Mouse (Mus musculus): Measurements from ENCODE around the gene H1fx.

- TF ChIP-seq CEBPB (IDR thresholded peaks at IDR 0.05; ENCODE audit: insufficient read depth, poor library complexity, severe bottlenecking) (no peak), REST (IDR thresholded peaks at IDR 0.05; ENCODE audit: insufficient read depth, insufficient read length) (no peak), POLR2A (IDR thresholded peaks at IDR 0.05; ENCODE audit: insufficient read length, low read depth) (no peak), MAX (IDR thresholded peaks at IDR 0.05; ENCODE audit: low read depth) (no peak), MYOD1 (IDR thresholded peaks at IDR 0.05; ENCODE audit: control insufficient read depth in 1 of 3, insufficient read length in 2 of 3, low read depth in 2 of 3) (no peak), USF1 (IDR thresholded peaks at IDR 0.05; ENCODE audit: low read depth) (no peak), MYOG (IDR thresholded peaks at IDR 0.05; ENCODE audit: control insufficient read depth in 1 of 3, insufficient read depth in 1 of 3, insufficient read length in 2 of 3, low read depth in 2 of 3) (no peak)
Measured at GRCm38 (mm10) chr6:87982506-87982905, 1.1 kb upstream of the H1fx start.
